Mouse (Mus musculus): ENCODE measurements around the gene Itgb5. TPM values are rescaled to one million over a fixed set of nuclear protein-coding genes. Genes with fewer than 3 reads are reported as not detected.

Itgb5 gene
- polyA plus RNA-seq, 1 experiment = 59.7 TPM

- H3K27me3 ChIP-seq (ENCODE audit: control insufficient read depth, insufficient read depth, low read length, poor library complexity, severe bottlenecking) = no peaks in the 10 kb centered on the region
- H3K36me3 ChIP-seq (ENCODE audit: control insufficient read depth, insufficient read depth, low read length, poor library complexity, severe bottlenecking) = no peaks in the 10 kb centered on the region
- H3K4me3 ChIP-seq (ENCODE audit: low read depth, low read length) = peak overlapping the region; percentile 22
- H3K9me3 ChIP-seq (replicated peaks; ENCODE audit: control insufficient read depth, insufficient read depth, low read length, poor library complexity, severe bottlenecking) = no peaks in the 10 kb centered on the region
- H3K9ac ChIP-seq (ENCODE audit: low read depth, poor library complexity, severe bottlenecking) = peak overlapping the region; percentile 21
- TF ChIP-seq CTCF (IDR thresholded peaks at IDR 0.05; ENCODE audit: low read depth, low read length) = no peak
- no peak for TF ChIP-seq EP300 (IDR thresholded peaks at IDR 0.05; ENCODE audit: insufficient read depth, low read depth, low read length)
- TF ChIP-seq POLR2A (IDR thresholded peaks at IDR 0.05; ENCODE audit: insufficient read depth, low read length) = no peak
- peak overlapping the region; percentile 66 for H3K27ac ChIP-seq (ENCODE audit: insufficient read depth, low read length)
- H3K4me1 ChIP-seq (ENCODE audit: control insufficient read depth, insufficient read depth, low read length) = peaks cover 6% of the 10 kb centered on the region
These were observed 4.5 kb downstream of the Itgb5 start for GRCm38 (mm10) chr16:33833781-33834482.

- Histone ChIP-seq H3K9ac (ENCODE audit: low read depth, poor library complexity, severe bottlenecking) (no peak overlapping the region), H3K27me3 (ENCODE audit: control insufficient read depth, insufficient read depth, low read length, poor library complexity, severe bottlenecking) (no peaks in the 10 kb centered on the region), H3K9me3 (replicated peaks; ENCODE audit: control insufficient read depth, insufficient read depth, low read length, poor library complexity, severe bottlenecking) (no peaks in the 10 kb centered on the region), H3K36me3 (ENCODE audit: control insufficient read depth, insufficient read depth, low read length, poor library complexity, severe bottlenecking) (no peaks in the 10 kb centered on the region), H3K4me3 (ENCODE audit: low read depth, low read length) (no peak overlapping the region), H3K4me1 (ENCODE audit: control insufficient read depth, insufficient read depth, low read length) (peaks cover 8% of the 10 kb centered on the region), H3K27ac (ENCODE audit: insufficient read depth, low read length) (no peak overlapping the region)
- TF ChIP-seq POLR2A (IDR thresholded peaks at IDR 0.05; ENCODE audit: insufficient read depth, low read length) = no peak
These were observed 7.2 kb downstream of the Itgb5 start for GRCm38 (mm10) chr16:33836676-33837075.

GRCm38 (mm10) chr16:33837191-33837590 is 7.7 kb downstream of the Itgb5 start:
- Histone ChIP-seq H3K9me3 (replicated peaks; ENCODE audit: control insufficient read depth, insufficient read depth, low read length, poor library complexity, severe bottlenecking) (no peaks in the 10 kb centered on the region), H3K4me3 (ENCODE audit: low read depth, low read length) (no peak overlapping the region), H3K4me1 (ENCODE audit: control insufficient read depth, insufficient read depth, low read length) (peaks cover 6% of the 10 kb centered on the region), H3K9ac (ENCODE audit: low read depth, poor library complexity, severe bottlenecking) (no peak overlapping the region), H3K36me3 (ENCODE audit: control insufficient read depth, insufficient read depth, low read length, poor library complexity, severe bottlenecking) (no peaks in the 10 kb centered on the region), H3K27me3 (ENCODE audit: control insufficient read depth, insufficient read depth, low read length, poor library complexity, severe bottlenecking) (no peaks in the 10 kb centered on the region), H3K27ac (ENCODE audit: insufficient read depth, low read length) (no peak overlapping the region)
- TF ChIP-seq EP300 (IDR thresholded peaks at IDR 0.05; ENCODE audit: insufficient read depth, low read depth, low read length) (no peak), CTCF (IDR thresholded peaks at IDR 0.05; ENCODE audit: low read depth, low read length) (no peak), POLR2A (IDR thresholded peaks at IDR 0.05; ENCODE audit: insufficient read depth, low read length) (no peak)

GRCm38 (mm10) chr16:33840616-33841015 is 11.2 kb downstream of the Itgb5 start:
- TF ChIP-seq CTCF (IDR thresholded peaks at IDR 0.05; ENCODE audit: low read depth, low read length) (no peak), POLR2A (IDR thresholded peaks at IDR 0.05; ENCODE audit: insufficient read depth, low read length) (no peak), EP300 (IDR thresholded peaks at IDR 0.05; ENCODE audit: insufficient read depth, low read depth, low read length) (no peak)
- Histone ChIP-seq H3K4me1 (ENCODE audit: control insufficient read depth, insufficient read depth, low read length) (peaks cover 6% of the 10 kb centered on the region), H3K36me3 (ENCODE audit: control insufficient read depth, insufficient read depth, low read length, poor library complexity, severe bottlenecking) (peaks cover 2% of the 10 kb centered on the region; the same call in 1 of the 2 replicates), H3K4me3 (ENCODE audit: low read depth, low read length) (no peak overlapping the region), H3K27ac (ENCODE audit: insufficient read depth, low read length) (no peak overlapping the region), H3K9me3 (replicated peaks; ENCODE audit: control insufficient read depth, insufficient read depth, low read length, poor library complexity, severe bottlenecking) (peaks cover 5% of the 10 kb centered on the region), H3K9ac (ENCODE audit: low read depth, poor library complexity, severe bottlenecking) (no peak overlapping the region), H3K27me3 (ENCODE audit: control insufficient read depth, insufficient read depth, low read length, poor library complexity, severe bottlenecking) (no peaks in the 10 kb centered on the region)

GRCm38 (mm10) chr16:33842081-33842880 is 12.8 kb downstream of the Itgb5 start:
- Histone ChIP-seq H3K4me1 (ENCODE audit: control insufficient read depth, insufficient read depth, low read length) (peaks cover 5% of the 10 kb centered on the region), H3K36me3 (ENCODE audit: control insufficient read depth, insufficient read depth, low read length, poor library complexity, severe bottlenecking) (peaks cover 15% of the 10 kb centered on the region), H3K9me3 (replicated peaks; ENCODE audit: control insufficient read depth, insufficient read depth, low read length, poor library complexity, severe bottlenecking) (peaks cover 20% of the 10 kb centered on the region), H3K27me3 (ENCODE audit: control insufficient read depth, insufficient read depth, low read length, poor library complexity, severe bottlenecking) (no peaks in the 10 kb centered on the region), H3K27ac (ENCODE audit: insufficient read depth, low read length) (peak overlapping the region; percentile 82), H3K9ac (ENCODE audit: low read depth, poor library complexity, severe bottlenecking) (peak overlapping the region; percentile 52), H3K4me3 (ENCODE audit: low read depth, low read length) (no peak overlapping the region)
- TF ChIP-seq EP300 (IDR thresholded peaks at IDR 0.05; ENCODE audit: insufficient read depth, low read depth, low read length) (no peak), CTCF (IDR thresholded peaks at IDR 0.05; ENCODE audit: low read depth, low read length) (no peak), POLR2A (IDR thresholded peaks at IDR 0.05; ENCODE audit: insufficient read depth, low read length) (no peak)

GRCm38 (mm10) chr16:33844150-33844611 is 14.7 kb downstream of the Itgb5 start:
- no peaks in the 10 kb centered on the region for H3K27me3 ChIP-seq (ENCODE audit: control insufficient read depth, insufficient read depth, low read length, poor library complexity, severe bottlenecking)
- peak overlapping the region; percentile 99 for H3K27ac ChIP-seq (ENCODE audit: insufficient read depth, low read length)
- peaks cover 15% of the 10 kb centered on the region for H3K36me3 ChIP-seq (ENCODE audit: control insufficient read depth, insufficient read depth, low read length, poor library complexity, severe bottlenecking)
- no peak overlapping the region for H3K9ac ChIP-seq (ENCODE audit: low read depth, poor library complexity, severe bottlenecking)
- H3K4me3 ChIP-seq (ENCODE audit: low read depth, low read length) = no peak overlapping the region
- TF ChIP-seq POLR2A (IDR thresholded peaks at IDR 0.05; ENCODE audit: insufficient read depth, low read length) = no peak
- TF ChIP-seq EP300 (IDR thresholded peaks at IDR 0.05; ENCODE audit: insufficient read depth, low read depth, low read length) = peak; percentile 81; the same call in 1 of the 2 replicates
- peaks cover 23% of the 10 kb centered on the region for H3K9me3 ChIP-seq (replicated peaks; ENCODE audit: control insufficient read depth, insufficient read depth, low read length, poor library complexity, severe bottlenecking)
- H3K4me1 ChIP-seq (ENCODE audit: control insufficient read depth, insufficient read depth, low read length) = peaks cover 3% of the 10 kb centered on the region
